Mouse (Mus musculus) cerebellum, adult 2 months (tissue): ENCODE results near the gene Scaf8.

ENCODE experiments used
- CTCF ChIP-seq: fragments of 200-500 bp; IDR thresholded peaks from 2 replicates; pipeline ENCODE4 v1.5.1; 2011; ENCODE audit warnings: low read depth, mild to moderate bottlenecking, control low read depth, low read length, moderate library complexity, borderline replicate concordance; ENCODE audit not compliant: insufficient read depth
- POLR2A ChIP-seq: fragments of 200-500 bp; IDR thresholded peaks from 2 replicates; pipeline ENCODE4 v1.6.1; 2011; ENCODE audit warnings: low read length, control low read depth, borderline replicate concordance; ENCODE audit not compliant: insufficient read depth

- TF ChIP-seq POLR2A (no peak), CTCF (no peak)
Measured at GRCm38 (mm10) chr17:3209581-3209980, 94.8 kb downstream of the Scaf8 start.
